In the genomic region with DNA sequence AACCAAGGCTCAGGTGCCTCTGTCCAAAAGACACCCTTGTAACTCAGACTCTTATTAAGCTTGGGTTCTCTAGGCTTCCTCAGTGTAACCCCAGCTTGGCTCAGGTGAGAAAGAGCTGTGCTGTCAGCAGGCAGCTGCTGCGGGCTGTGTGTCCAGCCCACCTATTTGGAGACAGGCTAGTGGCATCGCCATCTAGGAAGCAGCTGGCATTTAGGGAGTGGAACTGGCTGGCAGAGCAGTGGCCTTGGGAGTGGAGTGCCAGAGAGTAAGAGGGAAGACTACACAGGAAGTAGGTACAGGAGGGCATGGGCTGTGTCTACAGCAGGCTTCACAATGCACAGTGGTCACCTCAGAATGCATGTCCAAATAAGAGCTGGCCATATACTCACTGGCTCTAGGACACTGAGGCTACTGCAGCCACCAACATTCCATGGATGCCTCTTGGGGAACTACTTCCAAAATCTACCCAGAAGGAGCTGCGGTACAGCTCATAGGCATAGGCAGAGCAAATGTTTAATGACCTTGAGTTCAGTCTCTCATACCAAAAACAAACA, we compare ENCODE assay signal across 13 mouse cellular contexts. TPM values are rescaled to one million over a fixed set of nuclear protein-coding genes. Genes with fewer than 3 reads are reported as not detected.
DNase-seq lines count a peak whose midpoint lies in the region; ATAC-seq lines count a peak whose summit lies in the region.
"Had no signal": no experiment of that assay in that cellular context is flagged by ENCODE, and none has a peak within 500 bp of the region (broad histone marks: within the 10 kb centered on the region; RNA-seq: fewer than 3 reads in every experiment).

No protein-coding gene starts in this region.

- H3K4me2 ChIP-seq in heart, embryonic 15.5 days: no peak overlapping the region
- no peak overlapping the region for H3K4me2 ChIP-seq in lung, embryonic 15.5 days
- H3K4me2 ChIP-seq in stomach, embryonic 16.5 days (ENCODE audit: low read depth, low read length): no peak overlapping the region
- no peak overlapping the region for H3K4me2 ChIP-seq in hindbrain, embryonic 16.5 days (ENCODE audit: low read length)
- H3K4me2 ChIP-seq: hindbrain, embryonic 15.5 days had no signal

- H3K27me3 ChIP-seq in heart, embryonic 15.5 days: no peaks in the 10 kb centered on the region
- H3K27me3 ChIP-seq in lung, embryonic 15.5 days: no peaks in the 10 kb centered on the region
- H3K27me3 ChIP-seq in stomach, embryonic 16.5 days (ENCODE audit: control insufficient read depth, insufficient read depth, low read length): no peaks in the 10 kb centered on the region
- H3K27me3 ChIP-seq in hindbrain, embryonic 16.5 days (replicated peaks; ENCODE audit: control insufficient read depth, insufficient read depth, low read length): no peaks in the 10 kb centered on the region
- H3K27me3 ChIP-seq: hindbrain, embryonic 15.5 days had no signal

- 0 out of 2 replicates have a peak overlapping the region, but pooled peaks have one; percentile 1 for H3K9ac ChIP-seq in heart, embryonic 15.5 days
- no peak overlapping the region for H3K9ac ChIP-seq in lung, embryonic 15.5 days
- H3K9ac ChIP-seq in stomach, embryonic 16.5 days (ENCODE audit: low read length): no peak overlapping the region
- H3K9ac ChIP-seq in hindbrain, embryonic 16.5 days (ENCODE audit: low read depth, low read length): no peak overlapping the region
- H3K9ac ChIP-seq: hindbrain, embryonic 15.5 days had no signal

- peaks cover 95% of the 10 kb centered on the region for H3K4me1 ChIP-seq in heart, embryonic 15.5 days (replicated peaks)
- peaks cover 79% of the 10 kb centered on the region for H3K4me1 ChIP-seq in lung, embryonic 15.5 days
- peaks cover 68% of the 10 kb centered on the region for H3K4me1 ChIP-seq in stomach, embryonic 16.5 days (ENCODE audit: control insufficient read depth, insufficient read depth, low read length)
- peaks cover 24% of the 10 kb centered on the region for H3K4me1 ChIP-seq in hindbrain, embryonic 16.5 days (ENCODE audit: control insufficient read depth, insufficient read depth, low read depth, low read length)

- ATAC-seq in heart, embryonic 15.5 days (replicated peaks; ENCODE audit: insufficient number of reproducible peaks, insufficient read depth, low FRiP score, low read depth): no peak
- no peak for ATAC-seq in lung, embryonic 15.5 days (ENCODE audit: borderline replicate concordance, extremely low read depth, low FRiP score, low TSS enrichment)
- ATAC-seq in stomach, embryonic 16.5 days (ENCODE audit: insufficient read depth, low FRiP score): no peak
- no peak for ATAC-seq in hindbrain, embryonic 16.5 days

- 66% methylated on average over 3 of the region's 3 CpGs for WGBS in heart, embryonic 15.5 days
- 79% methylated on average over 3 of the region's 3 CpGs for WGBS in lung, embryonic 15.5 days
- 81% methylated on average over 3 of the region's 3 CpGs for WGBS in stomach, embryonic 16.5 days
- 91% methylated on average over 3 of the region's 3 CpGs for WGBS in hindbrain, embryonic 16.5 days

- H3K9me3 ChIP-seq in heart, embryonic 15.5 days (replicated peaks): no peaks in the 10 kb centered on the region
- H3K9me3 ChIP-seq in lung, embryonic 15.5 days: no peaks in the 10 kb centered on the region
- H3K9me3 ChIP-seq in stomach, embryonic 16.5 days (replicated peaks; ENCODE audit: control insufficient read depth, low read length): no peaks in the 10 kb centered on the region
- no peaks in the 10 kb centered on the region for H3K9me3 ChIP-seq in hindbrain, embryonic 16.5 days (ENCODE audit: control insufficient read depth, low read length)
- H3K9me3 ChIP-seq: G1E; hindbrain, embryonic 15.5 days had no signal

- peak; percentile 28 for DNase-seq in cerebellum, adult 11-12 months
- no peak for DNase-seq in cerebellum, postnatal 4 days (ENCODE audit: low spot score in 2 of 2)
- DNase-seq in heart, adult 9 months (ENCODE audit: low spot score in 2 of 2): no peak
- DNase-seq in lung, postnatal 36 days: no peak
- DNase-seq: embryo, embryonic 11 days; thymus, postnatal 14 days had no signal

- H3K4me3 ChIP-seq in heart, embryonic 15.5 days: no peak overlapping the region
- no peak overlapping the region for H3K4me3 ChIP-seq in lung, embryonic 15.5 days
- no peak overlapping the region for H3K4me3 ChIP-seq in stomach, embryonic 16.5 days (replicated peaks; ENCODE audit: low read length)
- no peak overlapping the region for H3K4me3 ChIP-seq in hindbrain, embryonic 16.5 days (ENCODE audit: low read length)
- H3K4me3 ChIP-seq: hindbrain, embryonic 15.5 days had no signal

- H3K27ac ChIP-seq in heart, embryonic 15.5 days: peak overlapping the region; percentile 99
- peak overlapping the region; percentile 48 for H3K27ac ChIP-seq in lung, embryonic 15.5 days
- peak overlapping the region; percentile 46 for H3K27ac ChIP-seq in stomach, embryonic 16.5 days (ENCODE audit: low read length)
- H3K27ac ChIP-seq in hindbrain, embryonic 16.5 days (ENCODE audit: low read depth, low read length): no peak overlapping the region

- peaks cover 26% of the 10 kb centered on the region; the same call in 1 of the 2 replicates for H3K36me3 ChIP-seq in heart, embryonic 15.5 days
- H3K36me3 ChIP-seq in lung, embryonic 15.5 days: peaks cover 36% of the 10 kb centered on the region
- peaks cover 14% of the 10 kb centered on the region for H3K36me3 ChIP-seq in stomach, embryonic 16.5 days (ENCODE audit: control insufficient read depth, insufficient read depth, low read length)
- no peaks in the 10 kb centered on the region; the same call in 1 of the 2 replicates for H3K36me3 ChIP-seq in hindbrain, embryonic 16.5 days (ENCODE audit: control insufficient read depth, insufficient read depth, low read length)

RNA-seq across cellular contexts. Expression of a gene that starts 9.4 kb away (rescaled TPM):
- 276 and 288 TPM in 2 replicates for polyA plus RNA-seq in heart, embryonic 15.5 days (2015; fragmentation: Nextera tagmentation; extraction: Ambion mirVana)
- polyA plus RNA-seq in lung, embryonic 15.5 days (2015; fragmentation: Nextera tagmentation; extraction: Ambion mirVana): 103 and 106 TPM in 2 replicates
- 108 and 119 TPM in 2 replicates for polyA plus RNA-seq in stomach, embryonic 16.5 days (2015; fragmentation: Nextera tagmentation; extraction: Ambion mirVana)
- polyA plus RNA-seq in hindbrain, embryonic 16.5 days (2015; fragmentation: Nextera tagmentation; extraction: Ambion mirVana): 166 and 167 TPM in 2 replicates

RNA-seq across cellular contexts. Expression of a gene that starts 9.6 kb away (rescaled TPM):
- polyA plus RNA-seq in heart, embryonic 15.5 days (2015; fragmentation: Nextera tagmentation; extraction: Ambion mirVana): 168 and 209 TPM in 2 replicates
- polyA plus RNA-seq in lung, embryonic 15.5 days (2015; fragmentation: Nextera tagmentation; extraction: Ambion mirVana): 248 and 261 TPM in 2 replicates
- polyA plus RNA-seq in stomach, embryonic 16.5 days (2015; fragmentation: Nextera tagmentation; extraction: Ambion mirVana): 227 and 252 TPM in 2 replicates
- 237 and 241 TPM in 2 replicates for polyA plus RNA-seq in hindbrain, embryonic 16.5 days (2015; fragmentation: Nextera tagmentation; extraction: Ambion mirVana)

RNA-seq across cellular contexts. Expression of a gene that starts 11.3 kb away (rescaled TPM):
- 44.9 and 48.1 TPM in 2 replicates for polyA plus RNA-seq in heart, embryonic 15.5 days (2015; fragmentation: Nextera tagmentation; extraction: Ambion mirVana)
- 38.0 and 44.4 TPM in 2 replicates for polyA plus RNA-seq in lung, embryonic 15.5 days (2015; fragmentation: Nextera tagmentation; extraction: Ambion mirVana)
- 105 and 150 TPM in 2 replicates for polyA plus RNA-seq in stomach, embryonic 16.5 days (2015; fragmentation: Nextera tagmentation; extraction: Ambion mirVana)
- polyA plus RNA-seq in hindbrain, embryonic 16.5 days (2015; fragmentation: Nextera tagmentation; extraction: Ambion mirVana): 11.7 and 12.2 TPM in 2 replicates

RNA-seq across cellular contexts. Expression of a gene that starts 15.8 kb away (rescaled TPM):
- polyA plus RNA-seq in heart, embryonic 15.5 days (2015; fragmentation: Nextera tagmentation; extraction: Ambion mirVana): 0.13 and 0.34 TPM in 2 replicates
- polyA plus RNA-seq in lung, embryonic 15.5 days (2015; fragmentation: Nextera tagmentation; extraction: Ambion mirVana): 0.19 TPM in 1 of 2 replicates, not detected in the other
- 1.0 and 1.2 TPM in 2 replicates for polyA plus RNA-seq in stomach, embryonic 16.5 days (2015; fragmentation: Nextera tagmentation; extraction: Ambion mirVana)
- 0.20 TPM in 1 of 2 replicates, not detected in the other for polyA plus RNA-seq in hindbrain, embryonic 16.5 days (2015; fragmentation: Nextera tagmentation; extraction: Ambion mirVana)
- polyA plus RNA-seq: erythroblast, embryonic 14.5 days; G1E; hindbrain, embryonic 15.5 days had no signal

RNA-seq across cellular contexts. Expression of a gene that starts 58.3 kb away (rescaled TPM):
- polyA plus RNA-seq in heart, embryonic 15.5 days (2015; fragmentation: Nextera tagmentation; extraction: Ambion mirVana): 406 and 413 TPM in 2 replicates
- 429 and 448 TPM in 2 replicates for polyA plus RNA-seq in lung, embryonic 15.5 days (2015; fragmentation: Nextera tagmentation; extraction: Ambion mirVana)
- polyA plus RNA-seq in stomach, embryonic 16.5 days (2015; fragmentation: Nextera tagmentation; extraction: Ambion mirVana): 544 and 546 TPM in 2 replicates
- 411 and 415 TPM in 2 replicates for polyA plus RNA-seq in hindbrain, embryonic 16.5 days (2015; fragmentation: Nextera tagmentation; extraction: Ambion mirVana)
